Mouse (Mus musculus) bone marrow macrophage, adult 2 months (primary cell): ENCODE results near the gene Asap3.

Source experiments
- CTCF ChIP-seq: IDR thresholded peaks from 2 replicates; pipeline ENCODE4 v1.5.1; 2012; ENCODE audit warnings: low read depth, mild to moderate bottlenecking, low read length, moderate library complexity
- POLR2A ChIP-seq: IDR thresholded peaks from 2 replicates; pipeline ENCODE4 v1.6.1; 2012; ENCODE audit warnings: mild to moderate bottlenecking, low read depth, low read length, borderline replicate concordance

DNA sequence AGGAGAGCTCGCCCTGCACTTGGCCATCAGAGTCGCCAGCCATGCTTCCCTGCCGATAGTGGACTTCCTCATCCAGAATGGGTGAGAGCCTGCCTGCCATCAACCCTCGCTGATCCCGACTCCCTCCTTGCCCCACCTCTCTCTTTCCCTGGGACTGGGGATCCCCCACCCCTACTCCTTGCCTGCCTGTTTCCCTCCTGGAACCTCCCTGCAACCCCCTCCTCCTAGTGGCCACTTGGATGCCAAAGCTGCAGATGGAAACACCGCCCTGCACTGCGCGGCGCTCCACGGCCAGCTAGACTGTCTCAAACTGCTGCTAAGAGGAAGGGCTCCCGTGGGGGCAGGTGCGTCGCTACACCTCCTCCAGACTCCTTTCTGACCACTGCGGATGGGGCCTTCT, 34.0 kb downstream of the Asap3 start:
- TF ChIP-seq POLR2A (no peak), CTCF (no peak)
